Mouse (Mus musculus) liver, embryonic 14.5 days (tissue): Measurements from ENCODE around the gene Edem1.

Experiments
- CTCF ChIP-seq: IDR thresholded peaks from 2 replicates; pipeline ENCODE4 v1.5.1; 2016; ENCODE audit warnings: antibody characterized with exemption, low read depth, control low read depth
- EP300 ChIP-seq: IDR thresholded peaks from 2 replicates; pipeline ENCODE4 v1.6.1; 2016; ENCODE audit warnings: antibody characterized with exemption, low read depth

DNA sequence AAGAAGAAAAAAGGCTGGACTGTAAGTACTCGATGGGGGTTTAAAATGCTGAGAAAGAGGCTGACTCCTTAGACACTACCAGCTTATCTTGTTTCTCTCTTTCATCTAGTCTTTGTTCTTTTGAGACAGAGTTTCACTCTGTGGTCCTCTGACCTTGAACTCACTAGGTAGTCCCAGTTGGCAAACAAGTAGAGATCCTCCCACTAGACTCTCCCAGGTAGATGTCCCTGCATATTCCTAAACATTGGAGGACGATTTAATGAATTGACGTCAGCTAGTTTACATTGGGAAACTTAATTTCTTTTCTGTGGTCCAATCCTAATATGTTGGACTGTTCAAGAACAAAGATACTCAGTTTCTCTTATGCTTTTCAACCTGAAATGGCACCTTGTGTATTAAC is 42.9 kb upstream of the Edem1 start:
- TF ChIP-seq EP300 (no peak), CTCF (no peak)
